Mouse (Mus musculus) stomach, postnatal 0 days (tissue): ENCODE data around the gene Parvg. TPM values are rescaled to one million over a fixed set of nuclear protein-coding genes. Genes with fewer than 3 reads are reported as not detected.

Source experiments
- ATAC-seq: fragments of 200-750 bp; cut with Nextera tagmentation; 2 replicates; pipeline ENCODE4 v1.8.0; 2017; ENCODE audit not compliant: low FRiP score, low TSS enrichment
- DNase-seq: peaks from one replicate; pipeline ENCODE4 v3.0.0-alpha.2; 2016; ENCODE audit warnings: low spot score
- H3K27ac ChIP-seq: fragments of 300-500 bp; sonication (generic); replicated peaks from 2 replicates; pipeline ENCODE4 v1.5.1; 2014; ENCODE audit warnings: mild to moderate bottlenecking, control low read depth
- H3K27me3 ChIP-seq: fragments of 300-500 bp; sonication (generic); 2 replicates; pipeline ENCODE4 v1.6.1; 2014; ENCODE audit warnings: low read length; ENCODE audit not compliant: control insufficient read depth, insufficient read depth
- H3K36me3 ChIP-seq: fragments of 300-500 bp; sonication (generic); 2 replicates; pipeline ENCODE4 v1.6.1; 2014; ENCODE audit warnings: low read length, mixed read lengths; ENCODE audit not compliant: control insufficient read depth, insufficient read depth
- H3K4me1 ChIP-seq: fragments of 300-500 bp; sonication (generic); replicated peaks from 2 replicates; pipeline ENCODE4 v1.6.1; 2014; ENCODE audit warnings: antibody characterized with exemption; ENCODE audit not compliant: control insufficient read depth, insufficient read depth
- H3K4me2 ChIP-seq: fragments of 300-500 bp; sonication (generic); replicated peaks from 2 replicates; pipeline ENCODE4 v1.6.1; 2014; ENCODE audit warnings: low read depth, mild to moderate bottlenecking, control low read depth, moderate library complexity
- H3K4me3 ChIP-seq: fragments of 300-500 bp; sonication (generic); 2 replicates; pipeline ENCODE4 v1.5.1; 2014; ENCODE audit warnings: low read depth, low read length, control low read depth
- H3K9ac ChIP-seq: fragments of 300-500 bp; sonication (generic); 2 replicates; pipeline ENCODE4 v1.6.1; 2014; ENCODE audit warnings: mild to moderate bottlenecking, low read length, control low read depth, mixed read lengths
- H3K9me3 ChIP-seq: fragments of 300-500 bp; sonication (generic); 2 replicates; pipeline ENCODE4 v1.6.1; 2016; ENCODE audit warnings: low read length; ENCODE audit not compliant: control insufficient read depth
- CTCF ChIP-seq: IDR thresholded peaks from 2 replicates; pipeline ENCODE4 v1.5.1; 2016; ENCODE audit warnings: antibody characterized with exemption, low read depth, mild to moderate bottlenecking, moderate library complexity
- EP300 ChIP-seq: optimal IDR thresholded peaks from 2 replicates; pipeline ENCODE3; 2016; ENCODE audit warnings: antibody characterized with exemption
- WGBS: fragments of 180-500 bp; shearing (Covaris S2); extraction: QIAGEN DNeasy Blood & Tissue Kit; methylation state at CpG from one replicate; pipeline ENCODE4 v1.1.7; 2014; 5-methylcytosine and 5-hydroxymethylcytosine counted together
- polyA plus RNA-seq: library from polyadenylated mRNA; unstranded; fragments of >200 nt; fragmentation: Nextera tagmentation; extraction: Ambion mirVana; gene quantifications from 2 replicates; pipeline ENCODE4 v1.2.1, GENCODE M21; 2015

Parvg gene
- polyA plus RNA-seq, 1 experiment from 2014 or later, result 1.3 TPM

GRCm38 (mm10) chr15:84293590-84293989 is 30.2 kb upstream of the Parvg start:
- no peaks in the 10 kb centered on the region for H3K4me1 ChIP-seq
- WGBS, result 85% methylated on average over 12 of the region's 12 CpGs
- TF ChIP-seq CTCF (no peak), EP300 (no peak)
- no peak for ATAC-seq
- H3K27ac ChIP-seq, result no peak overlapping the region
- H3K4me3 ChIP-seq, result no peak overlapping the region
- no peaks in the 10 kb centered on the region for H3K9me3 ChIP-seq
- no peaks in the 10 kb centered on the region for H3K27me3 ChIP-seq
- no peaks in the 10 kb centered on the region for H3K36me3 ChIP-seq
- no peak overlapping the region for H3K4me2 ChIP-seq
- H3K9ac ChIP-seq, result no peak overlapping the region
- no peak for DNase-seq

- ATAC-seq (no peak), DNase-seq (no peak)
- Histone ChIP-seq H3K4me2 (no peak overlapping the region), H3K9ac (no peak overlapping the region), H3K4me3 (no peak overlapping the region), H3K4me1 (no peaks in the 10 kb centered on the region; the same call in 1 of the 2 replicates), H3K36me3 (no peaks in the 10 kb centered on the region), H3K27ac (no peak overlapping the region), H3K27me3 (no peaks in the 10 kb centered on the region), H3K9me3 (no peaks in the 10 kb centered on the region)
- 94% methylated on average over 8 of the region's 9 CpGs for WGBS
- TF ChIP-seq CTCF, result no peak
- TF ChIP-seq EP300, result no peak
These were observed 29.4 kb upstream of the Parvg start for GRCm38 (mm10) chr15:84294391-84294790.

GRCm38 (mm10) chr15:84295225-84295624 is 28.6 kb upstream of the Parvg start:
- Histone ChIP-seq H3K4me2 (no peak overlapping the region), H3K27ac (no peak overlapping the region), H3K4me1 (no peaks in the 10 kb centered on the region; the same call in 1 of the 2 replicates), H3K9ac (no peak overlapping the region), H3K27me3 (no peaks in the 10 kb centered on the region), H3K36me3 (no peaks in the 10 kb centered on the region), H3K9me3 (no peaks in the 10 kb centered on the region), H3K4me3 (no peak overlapping the region)
- no peak for DNase-seq
- TF ChIP-seq CTCF, result no peak
- no peak for TF ChIP-seq EP300
- ATAC-seq, result no peak
- WGBS, result 64% methylated on average over 10 of the region's 10 CpGs

GRCm38 (mm10) chr15:84297454-84297853 is 26.4 kb upstream of the Parvg start:
- H3K36me3 ChIP-seq, result no peaks in the 10 kb centered on the region
- TF ChIP-seq CTCF (no peak), EP300 (no peak)
- no peak overlapping the region for H3K9ac ChIP-seq
- ATAC-seq (no peak), DNase-seq (no peak)
- H3K4me3 ChIP-seq, result no peak overlapping the region
- no peaks in the 10 kb centered on the region for H3K9me3 ChIP-seq
- peaks cover 3% of the 10 kb centered on the region; the same call in 1 of the 2 replicates for H3K4me1 ChIP-seq
- no peak overlapping the region for H3K4me2 ChIP-seq
- WGBS, result 57% methylated on average over 8 of the region's 8 CpGs
- H3K27me3 ChIP-seq, result no peaks in the 10 kb centered on the region
- no peak overlapping the region for H3K27ac ChIP-seq

DNA sequence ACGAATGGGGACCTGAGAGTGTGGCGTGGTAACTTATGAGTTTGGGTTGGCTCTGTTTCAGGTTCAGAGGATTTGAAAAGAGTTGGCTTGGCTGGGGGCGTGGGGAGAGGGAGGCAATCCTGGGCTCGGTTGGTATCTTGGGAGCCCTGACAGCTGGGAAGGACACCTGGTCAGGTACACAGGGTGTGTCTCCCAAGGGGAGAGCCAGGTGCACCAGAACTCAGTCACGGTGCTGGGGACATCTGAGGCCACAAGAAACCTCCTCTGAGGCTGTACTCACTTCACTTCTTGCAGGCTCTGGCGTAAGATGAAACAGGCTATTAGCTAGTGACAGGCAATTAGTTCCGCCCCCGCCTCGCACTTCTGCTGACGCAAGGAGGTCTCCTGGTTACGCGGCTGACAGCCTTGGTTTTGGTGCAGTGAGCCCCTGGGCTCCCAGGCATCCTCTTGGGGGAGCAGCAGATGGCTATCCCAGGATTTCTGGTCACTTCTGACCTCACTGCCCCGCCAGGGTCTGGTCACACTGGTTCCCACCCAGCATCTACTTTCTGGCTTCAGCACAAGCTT is 24.9 kb upstream of the Parvg start:
- DNase-seq (peak; percentile 38), ATAC-seq (0 out of 2 replicates have a peak, but pooled peaks have one; percentile 37)
- no peak overlapping the region for H3K27ac ChIP-seq
- peaks cover 3% of the 10 kb centered on the region; the same call in 1 of the 2 replicates for H3K4me1 ChIP-seq
- no peak overlapping the region for H3K9ac ChIP-seq
- H3K27me3 ChIP-seq, result no peaks in the 10 kb centered on the region
- TF ChIP-seq CTCF, result no peak
- no peak for TF ChIP-seq EP300
- H3K36me3 ChIP-seq, result no peaks in the 10 kb centered on the region
- H3K4me3 ChIP-seq, result no peak overlapping the region
- no peak overlapping the region for H3K4me2 ChIP-seq
- H3K9me3 ChIP-seq, result no peaks in the 10 kb centered on the region
- 46% methylated on average over 13 of the region's 13 CpGs for WGBS

DNA sequence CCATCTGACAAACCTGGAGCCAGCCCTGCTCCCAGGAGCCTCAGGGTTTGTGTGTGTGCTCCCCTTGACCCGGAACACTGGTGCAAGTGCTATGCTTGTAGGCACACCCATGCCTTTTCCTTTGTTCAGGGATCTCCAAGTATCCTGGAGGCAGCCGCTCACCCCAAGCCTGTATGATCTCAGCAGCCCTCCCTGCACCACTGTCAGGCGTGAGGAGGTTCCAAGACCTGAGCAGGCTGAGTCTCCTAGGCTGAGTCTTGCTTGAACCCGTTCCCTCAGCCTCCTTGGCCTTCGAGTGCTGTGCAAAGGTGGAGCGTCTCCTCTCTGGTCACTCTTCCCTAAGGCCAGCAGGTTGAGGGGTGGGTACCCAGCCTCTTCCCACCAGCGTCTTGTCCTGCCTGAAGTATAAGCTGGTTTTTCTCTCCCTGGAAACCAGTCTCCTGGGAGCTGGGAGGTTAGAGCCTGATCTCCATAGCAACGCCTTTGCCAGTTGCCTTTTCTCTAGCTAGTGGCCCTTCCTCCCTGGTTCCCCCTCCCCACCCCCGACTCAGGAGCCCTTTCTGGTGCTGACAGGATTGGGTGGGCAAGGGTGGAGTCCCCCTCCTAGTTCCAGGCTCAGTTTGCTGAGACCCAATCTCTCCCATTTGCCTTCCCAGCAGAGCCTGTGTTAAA is 24.0 kb upstream of the Parvg start:
- no peak for TF ChIP-seq CTCF
- no peak for TF ChIP-seq EP300
- Histone ChIP-seq H3K27ac (no peak overlapping the region), H3K4me2 (no peak overlapping the region), H3K4me1 (peaks cover 3% of the 10 kb centered on the region; the same call in 1 of the 2 replicates), H3K27me3 (no peaks in the 10 kb centered on the region), H3K36me3 (no peaks in the 10 kb centered on the region), H3K9ac (no peak overlapping the region), H3K9me3 (no peaks in the 10 kb centered on the region), H3K4me3 (no peak overlapping the region)
- ATAC-seq, result 0 out of 2 replicates have a peak, but pooled peaks have one; percentile 23
- WGBS, result 41% methylated on average over 9 of the region's 9 CpGs
- DNase-seq, result no peak
